In the genomic region with DNA sequence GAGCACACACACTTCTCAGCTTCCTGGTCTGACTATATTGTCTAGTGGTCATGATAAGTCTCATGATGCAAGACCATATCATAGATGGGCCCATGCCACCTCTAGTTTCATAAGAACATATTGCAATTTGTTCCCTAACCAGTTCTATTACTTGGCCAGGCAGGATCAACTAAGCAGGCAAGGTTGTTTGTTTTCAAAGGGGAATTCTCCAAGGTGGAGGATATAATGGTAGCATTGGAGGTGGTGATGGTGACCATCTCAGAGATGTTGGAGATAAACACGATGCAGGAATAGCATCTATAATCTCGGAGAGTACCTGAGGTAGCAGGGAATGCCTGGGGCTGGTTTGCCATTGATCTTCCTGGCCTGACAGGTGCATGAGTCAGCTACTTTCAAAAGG, we compare ENCODE assay signal across 26 mouse cellular contexts.
"Had no signal": no experiment of that assay in that cellular context is flagged by ENCODE, and none has a peak within 500 bp of the region (broad histone marks: within the 10 kb centered on the region; RNA-seq: fewer than 3 reads in every experiment).

No protein-coding gene starts in this region.

- H3K9me3 ChIP-seq: heart, embryonic 10.5 days; heart, embryonic 12.5 days; hindbrain, embryonic 10.5 days; hindbrain, embryonic 12.5 days; intestine, embryonic 15.5 days; limb, embryonic 12.5 days; liver, embryonic 13.5 days; liver, embryonic 15.5 days had no signal

- H3K4me2 ChIP-seq: heart, embryonic 12.5 days; hindbrain, embryonic 12.5 days; hindbrain, embryonic 14.5 days; intestine, embryonic 15.5 days; limb, embryonic 12.5 days; liver, embryonic 11.5 days; liver, embryonic 13.5 days; liver, embryonic 15.5 days had no signal

- H3K27me3 ChIP-seq: heart, embryonic 12.5 days; hindbrain, embryonic 12.5 days; intestine, embryonic 15.5 days; limb, embryonic 12.5 days; liver, embryonic 13.5 days; liver, embryonic 15.5 days had no signal

- H3K36me3 ChIP-seq: heart, embryonic 10.5 days; heart, embryonic 12.5 days; hindbrain, embryonic 10.5 days; hindbrain, embryonic 12.5 days; intestine, embryonic 15.5 days; limb, embryonic 12.5 days; liver, embryonic 13.5 days; liver, embryonic 15.5 days had no signal

- H3K9ac ChIP-seq: heart, embryonic 12.5 days; hindbrain, embryonic 12.5 days; hindbrain, embryonic 14.5 days; intestine, embryonic 15.5 days; limb, embryonic 12.5 days; liver, embryonic 13.5 days; liver, embryonic 15.5 days had no signal

- DNase-seq: gastrocnemius, postnatal 14 days; gastrocnemius, postnatal 36 days; heart, adult 2 months; heart, postnatal 10 days; heart, postnatal 4 days; kidney, adult 18-20 months; kidney, adult 8-10 months; kidney, postnatal 10 days; kidney, postnatal 25 days; kidney, postnatal 4 days; liver; liver, embryonic 13.5 days had no signal

- H3K27ac ChIP-seq: heart, adult 2 months; heart, embryonic 10.5 days; hindbrain, embryonic 10.5 days; hindbrain, embryonic 12.5 days; hindbrain, embryonic 14.5 days; intestine, embryonic 15.5 days; layer of hippocampus, adult 2 months; left cerebral cortex, adult 2 months; limb, embryonic 12.5 days; liver, embryonic 13.5 days; liver, embryonic 15.5 days had no signal

- ATAC-seq: hindbrain, embryonic 16.5 days; inflammation-experienced regulatory T-cells, adult 6 months; intestine, embryonic 15.5 days; intestine, postnatal 0 days had no signal

- H3K4me3 ChIP-seq: heart, adult 2 months; heart, embryonic 10.5 days; heart, embryonic 12.5 days; hindbrain, embryonic 10.5 days; hindbrain, embryonic 12.5 days; intestine, embryonic 15.5 days; layer of hippocampus, adult 2 months; left cerebral cortex, adult 2 months; limb, embryonic 12.5 days; liver, embryonic 13.5 days; liver, embryonic 15.5 days had no signal

- H3K4me1 ChIP-seq: heart, embryonic 10.5 days; hindbrain, embryonic 10.5 days; hindbrain, embryonic 12.5 days; intestine, embryonic 15.5 days; limb, embryonic 12.5 days; liver, embryonic 13.5 days; liver, embryonic 15.5 days had no signal
